Mouse (Mus musculus) gastrocnemius, postnatal 10 days (tissue): ENCODE data around the gene Mup2. TPM values are rescaled to one million over a fixed set of nuclear protein-coding genes. Genes with fewer than 3 reads are reported as not detected.
"Not testable (repeated sequence)": the region's sequence is repeated elsewhere in the genome, so short reads cannot be mapped to it uniquely, and the experiment has no call there.

Experiments
- DNase-seq: peaks from one replicate; pipeline ENCODE4 v3.0.0; 2021; ENCODE audit warnings: mixed read lengths
- long read RNA-seq, 2 experiments: library from polyadenylated mRNA; stranded (forward); transcript quantifications; one replicate each; pipeline ENCODE4 v2.0.0; 2021
- total RNA-seq, 2 experiments: library from RNA; stranded (reverse); gene quantifications; 2 replicates each; pipeline ENCODE4 v1.2.3; 2021

The Mup2 gene
- total RNA-seq = not detected
- long read RNA-seq, experiment 1 = 0 reads
- long read RNA-seq, experiment 2 = 0 reads

- not testable (repeated sequence) for DNase-seq
Measured at GRCm38 (mm10) chr4:60154189-60154588, at the start of gene Mup2. Mup2 (minus strand) TSS chr4:60154289.

Other genes starting within 250 kb of the Mup2 start
- not detected for gene Slc46a2, start 239.2 kb downstream of the Mup2 start, total RNA-seq
- not detected for gene Mup4, start 193.6 kb downstream of the Mup2 start, total RNA-seq
- not detected for gene Mup6, start 190.0 kb downstream of the Mup2 start, total RNA-seq
- not detected for gene Mup7, start 83.8 kb downstream of the Mup2 start, total RNA-seq
- gene Mup8, start 68.3 kb upstream of the Mup2 start, total RNA-seq = not detected